Mouse (Mus musculus): ENCODE results near the gene Prpf38a.

Gene Prpf38a

GRCm38 (mm10) chr4:108578840-108579742 is at the start of gene Prpf38a, which contains the start of gene Orc1:
Prpf38a (minus strand) TSS chr4:108579336.
Orc1 (plus strand) TSS chr4:108579423.
- in situ Hi-C loops (cut with MboI, MseI): no loop called here

GRCm38 (mm10) chr4:108627066-108627465 is 47.9 kb upstream of the Prpf38a start:
- in situ Hi-C loops (cut with MboI, MseI): no loop called here

GRCm38 (mm10) chr4:108621504-108621903 is 42.4 kb upstream of the Prpf38a start:
- in situ Hi-C loops (cut with MboI, MseI): no loop called here

GRCm38 (mm10) chr4:108620536-108620935 is 41.4 kb upstream of the Prpf38a start:
- in situ Hi-C loops (cut with MboI, MseI): no loop called here

GRCm38 (mm10) chr4:108619587-108620341 is 40.6 kb upstream of the Prpf38a start, which contains the start of gene Cc2d1b:
Cc2d1b (plus strand) TSS chr4:108619940.
- in situ Hi-C loops (cut with MboI, MseI): no loop called here

GRCm38 (mm10) chr4:108619165-108619564 is 40.0 kb upstream of the Prpf38a start:
- in situ Hi-C loops (cut with MboI, MseI): no loop called here

GRCm38 (mm10) chr4:108618586-108618985 is 39.5 kb upstream of the Prpf38a start:
- in situ Hi-C loops (cut with MboI, MseI): no loop called here

- in situ Hi-C loops (cut with MboI, MseI): no loop called here
These were observed 31.8 kb upstream of the Prpf38a start for GRCm38 (mm10) chr4:108610935-108611334.

GRCm38 (mm10) chr4:108608651-108609050 is 29.5 kb upstream of the Prpf38a start:
- in situ Hi-C loops (cut with MboI, MseI): no loop called here

- in situ Hi-C loops (cut with MboI, MseI): no loop called here
These were observed 22.7 kb upstream of the Prpf38a start for GRCm38 (mm10) chr4:108601870-108602269.

GRCm38 (mm10) chr4:108598306-108598705 is 19.2 kb upstream of the Prpf38a start:
- in situ Hi-C loops (cut with MboI, MseI): no loop called here

GRCm38 (mm10) chr4:108595785-108596184 is 16.6 kb upstream of the Prpf38a start:
- in situ Hi-C loops (cut with MboI, MseI): no loop called here

- in situ Hi-C loops (cut with MboI, MseI): no loop called here
These were observed 14.2 kb upstream of the Prpf38a start for GRCm38 (mm10) chr4:108593376-108593775.

- in situ Hi-C loops (cut with MboI, MseI): no loop called here
These were observed 741 bp upstream of the Prpf38a start for GRCm38 (mm10) chr4:108579743-108580411.

GRCm38 (mm10) chr4:108572644-108573043 is 6.5 kb downstream of the Prpf38a start:
- in situ Hi-C loops (cut with MboI, MseI): loop anchor here (25.0 kb wide), 1 partner anchor 1185 kb away; no protein-coding TSS in a partner anchor

GRCm38 (mm10) chr4:108565026-108565425 is 14.1 kb downstream of the Prpf38a start:
- in situ Hi-C loops (cut with MboI, MseI): loop anchor here (25.0 kb wide), 1 partner anchor 1178 kb away; no protein-coding TSS in a partner anchor

- in situ Hi-C loops (cut with MboI, MseI): no loop called here
These were observed 39.4 kb downstream of the Prpf38a start for GRCm38 (mm10) chr4:108539701-108540100.

Measured in regulatory T cell (primary cell).